Mouse (Mus musculus) stomach, embryonic 14.5 days (tissue): ENCODE data around the gene Prokr1. TPM values are rescaled to one million over a fixed set of nuclear protein-coding genes. Genes with fewer than 3 reads are reported as not detected.

Source experiments
- polyA plus RNA-seq: library from polyadenylated mRNA; unstranded; fragments of >200 nt; fragmentation: Nextera tagmentation; extraction: Ambion mirVana; gene quantifications from 2 replicates; pipeline ENCODE4 v1.2.1, GENCODE M21; 2014

Gene Prokr1
- polyA plus RNA-seq, 1 experiment from 2014 or later = 2.2 TPM

Other genes starting within 250 kb of the Prokr1 start
- 0.59 and 0.95 TPM in 2 replicates for gene Gkn1, start 239.8 kb downstream of the Prokr1 start, polyA plus RNA-seq
- gene Gkn2, start 217.4 kb downstream of the Prokr1 start, polyA plus RNA-seq = 1.6 and 1.7 TPM in 2 replicates
- 3.0 and 3.8 TPM in 2 replicates for gene Gkn3, start 201.8 kb downstream of the Prokr1 start, polyA plus RNA-seq
- not detected in 2 replicates for gene Bmp10, start 161.7 kb downstream of the Prokr1 start, polyA plus RNA-seq
- 4.4 and 5.2 TPM in 2 replicates for gene Arhgap25, start 57.5 kb downstream of the Prokr1 start, polyA plus RNA-seq
- gene Aplf, start 81.5 kb upstream of the Prokr1 start, polyA plus RNA-seq = 14.9 and 18.1 TPM in 2 replicates
- gene Efcc1, start 140.1 kb upstream of the Prokr1 start, polyA plus RNA-seq = 2.2 TPM in 2 replicates
- gene Gp9, start 187.3 kb upstream of the Prokr1 start, polyA plus RNA-seq = 0.68 and 0.80 TPM in 2 replicates
- 10.9 and 14.9 TPM in 2 replicates for gene Rab43, start 221.4 kb upstream of the Prokr1 start, polyA plus RNA-seq
- gene Gm45140, start 245.1 kb upstream of the Prokr1 start, polyA plus RNA-seq = 2.8 and 3.5 TPM in 2 replicates
- gene Isy1, start 248.1 kb upstream of the Prokr1 start, polyA plus RNA-seq = 38.1 and 52.8 TPM in 2 replicates